Mouse (Mus musculus): Measurements from ENCODE around the gene Yars.

The Yars gene

DNA sequence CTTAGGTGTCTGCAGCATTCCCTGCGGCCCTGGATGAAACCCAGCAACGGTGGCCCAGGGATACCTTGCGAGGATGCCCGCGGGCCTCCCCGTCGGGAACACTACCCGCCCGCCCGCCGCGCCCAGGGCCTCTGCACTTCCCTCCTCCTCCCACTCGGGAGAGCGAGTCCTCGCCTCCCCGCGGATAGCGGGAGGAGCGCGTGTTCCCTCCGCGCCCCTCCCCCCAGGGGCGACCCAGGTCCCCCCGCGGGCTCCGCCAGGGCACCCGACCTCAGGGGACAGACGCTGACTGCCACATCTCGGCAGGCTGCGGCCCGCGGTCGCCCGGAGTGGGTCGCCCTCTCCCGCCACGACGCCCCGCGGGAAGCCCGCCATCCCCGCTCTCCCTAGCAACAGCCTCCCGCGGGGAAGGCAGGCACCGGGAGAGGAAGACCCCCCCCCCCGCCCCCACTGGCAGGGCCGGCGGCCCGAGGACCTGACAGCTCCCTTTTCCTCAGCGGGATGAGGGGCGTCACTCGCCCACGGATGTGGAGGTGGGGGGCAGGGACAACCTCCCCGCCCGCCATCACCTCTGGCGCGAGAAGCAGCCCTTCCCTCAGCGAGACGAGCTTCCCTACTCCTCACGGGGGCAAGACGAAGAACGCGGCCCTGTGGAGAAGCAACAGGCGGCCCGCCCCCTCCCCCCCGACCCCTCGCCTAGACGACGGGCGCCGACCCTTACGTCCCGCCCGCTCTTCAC is 588 bp upstream of the Yars start:
- peak; percentile 66 for DNase-seq (ENCODE audit: low read depth, low spot score)

DNA sequence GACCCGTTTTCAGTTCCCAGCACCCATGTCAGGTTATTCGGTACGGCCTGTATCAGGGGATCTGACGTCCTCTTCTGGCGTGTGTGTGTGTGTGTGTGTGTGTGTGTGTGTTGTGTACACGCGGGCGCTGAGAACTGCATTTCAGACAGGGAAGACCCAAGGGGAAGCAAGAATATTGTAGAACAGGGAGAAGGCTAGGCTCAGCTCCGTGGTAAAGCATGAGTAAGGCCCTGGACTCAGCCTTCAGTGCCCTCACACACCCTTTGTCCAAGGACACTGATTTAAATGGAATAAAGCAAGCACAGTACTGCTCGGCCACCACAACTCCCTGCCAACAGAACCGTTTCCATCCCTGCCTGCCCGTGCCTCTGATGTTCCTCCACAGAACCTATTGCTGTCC is 978 bp downstream of the Yars start:
- DNase-seq (ENCODE audit: low read depth, low spot score) = peak; percentile 35

DNA sequence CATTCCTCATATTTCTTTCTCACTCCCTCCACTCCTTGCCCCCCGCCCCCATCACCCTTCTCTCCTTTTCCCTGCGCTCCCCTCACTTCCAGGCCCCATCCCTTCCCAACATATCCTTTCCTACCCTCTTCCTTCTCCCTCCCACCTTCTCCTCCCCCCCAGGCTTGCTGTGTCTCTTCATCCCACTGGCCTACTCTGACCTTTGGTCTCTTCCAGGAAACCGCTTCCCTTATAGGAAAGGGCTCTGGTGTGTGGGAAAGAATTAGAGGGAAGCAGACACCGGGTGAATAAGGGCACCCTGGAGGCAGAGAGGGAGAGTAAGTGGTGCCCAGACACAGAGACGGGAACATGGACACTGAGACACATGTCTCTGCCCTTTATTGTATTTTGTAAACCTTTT is 2.1 kb downstream of the Yars start:
- no peak for DNase-seq (ENCODE audit: low read depth, low spot score)

DNA sequence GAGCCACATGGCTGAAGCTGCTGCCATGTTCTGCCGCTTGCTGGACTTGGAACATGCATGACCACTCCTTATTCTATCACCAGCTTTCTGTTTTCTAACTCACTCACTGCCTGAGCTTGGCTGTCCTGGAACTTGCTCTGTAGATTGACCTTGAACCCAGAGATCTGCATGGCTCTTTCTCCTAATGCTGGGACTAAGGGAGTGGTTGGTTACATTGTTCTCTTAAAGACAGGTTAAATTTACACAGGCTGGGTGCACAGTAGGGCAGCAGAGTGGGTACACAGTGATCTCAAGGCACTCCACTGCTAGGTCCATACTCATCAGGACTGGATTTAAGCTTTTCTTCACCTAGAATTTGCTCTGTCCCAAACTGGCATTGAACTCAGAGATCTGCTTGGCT is 4.7 kb downstream of the Yars start:
- DNase-seq (ENCODE audit: low read depth, low spot score) = no peak

DNA sequence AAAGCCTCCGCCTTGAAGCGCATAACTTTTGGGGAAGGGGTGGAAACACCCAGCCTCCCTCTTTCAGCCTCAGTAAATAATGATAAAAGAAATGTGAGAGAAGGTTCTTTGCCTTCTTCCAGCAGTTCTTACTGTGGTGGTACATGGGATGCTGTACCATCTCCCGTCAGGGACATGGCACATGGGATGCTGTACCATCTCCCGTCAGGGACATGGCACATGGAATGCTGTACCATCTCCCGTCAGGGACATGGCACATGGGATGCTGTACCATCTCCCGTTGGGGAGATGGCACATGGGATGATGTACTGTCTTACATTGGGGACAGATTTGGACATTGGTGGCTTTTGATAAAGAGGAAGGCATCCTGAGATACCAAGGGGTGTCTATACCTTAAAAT is 8.0 kb downstream of the Yars start:
- DNase-seq (ENCODE audit: low read depth, low spot score) = no peak

DNA sequence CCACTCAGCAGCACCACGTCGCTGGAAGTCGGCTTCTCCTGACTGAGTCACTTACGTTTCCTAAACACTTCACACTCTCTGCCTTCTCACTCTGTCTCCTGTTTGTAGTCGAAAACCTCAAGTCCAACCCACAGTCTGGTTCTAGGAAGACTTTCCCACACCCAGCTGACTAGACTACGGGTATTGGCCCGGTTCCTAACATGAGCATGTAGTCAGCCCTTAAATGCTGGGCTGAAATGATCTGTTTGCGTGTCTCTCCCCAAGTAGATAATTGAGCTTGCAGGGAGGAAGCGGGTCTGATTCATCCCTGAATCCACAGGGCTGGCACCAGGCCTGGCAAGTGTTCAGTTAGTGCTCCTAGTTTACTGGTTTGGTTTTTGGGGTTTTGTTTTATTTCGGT is 15.1 kb downstream of the Yars start:
- DNase-seq (ENCODE audit: low read depth, low spot score) = peak; percentile 89

DNA sequence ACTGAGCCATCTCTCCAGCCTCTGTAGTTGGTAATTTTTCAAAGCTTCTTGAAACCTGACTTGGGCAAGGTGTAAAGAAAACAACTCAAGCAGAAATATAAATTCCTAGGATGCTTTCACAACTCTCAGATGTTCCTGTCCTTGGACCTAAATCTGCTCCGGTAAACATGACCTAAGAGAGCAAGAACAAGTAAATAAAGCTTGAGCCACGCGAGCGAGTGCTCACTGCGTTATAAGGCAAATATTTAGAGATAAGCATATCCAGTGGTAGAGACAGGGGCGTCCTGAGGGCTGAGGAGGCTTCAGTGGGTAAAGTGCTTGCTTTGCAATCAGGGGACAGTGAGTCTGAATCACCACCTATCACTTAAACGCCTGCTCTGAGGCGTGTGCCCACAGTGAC is 17.2 kb downstream of the Yars start:
- DNase-seq (ENCODE audit: low read depth, low spot score) = no peak

DNA sequence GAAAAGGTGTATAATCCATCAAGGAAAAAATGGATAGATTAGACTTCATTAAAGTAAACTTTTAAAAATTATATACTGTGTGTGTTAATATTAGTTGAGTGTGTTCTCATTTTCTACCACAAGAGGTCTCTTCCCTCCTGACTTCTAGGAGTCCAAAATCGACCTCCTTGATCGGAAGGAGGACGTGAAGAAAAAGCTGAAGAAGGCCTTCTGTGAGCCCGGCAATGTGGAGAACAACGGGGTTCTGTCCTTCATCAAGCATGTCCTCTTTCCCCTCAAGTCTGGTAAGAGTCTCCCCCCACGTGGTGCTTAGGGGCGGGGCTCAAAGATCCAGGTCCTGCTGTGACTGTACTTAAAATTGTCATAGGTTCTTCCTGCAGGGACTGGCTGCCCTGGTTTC is 19.9 kb downstream of the Yars start:
- peak; percentile 53 for DNase-seq (ENCODE audit: low read depth, low spot score)

DNA sequence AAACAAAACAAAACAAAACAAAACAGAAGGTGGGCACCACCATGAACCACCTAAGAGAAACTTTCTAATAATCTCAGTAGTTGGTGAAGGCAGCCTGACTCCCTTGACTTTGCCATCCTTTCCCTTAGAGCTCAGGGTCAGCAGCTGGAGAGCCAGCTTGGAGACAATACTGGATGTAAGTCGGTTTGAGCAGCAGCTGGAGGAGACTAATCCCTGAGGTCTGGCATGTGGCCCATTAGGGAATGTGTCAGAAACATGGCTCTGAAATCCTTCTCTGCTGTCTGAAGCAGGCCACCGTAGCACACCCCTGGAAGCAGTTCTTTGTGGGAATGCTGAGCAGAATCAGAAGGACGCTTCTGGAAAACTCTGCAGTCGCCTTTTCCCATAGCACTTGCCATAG is 21.9 kb downstream of the Yars start:
- DNase-seq (ENCODE audit: low read depth, low spot score) = no peak

DNA sequence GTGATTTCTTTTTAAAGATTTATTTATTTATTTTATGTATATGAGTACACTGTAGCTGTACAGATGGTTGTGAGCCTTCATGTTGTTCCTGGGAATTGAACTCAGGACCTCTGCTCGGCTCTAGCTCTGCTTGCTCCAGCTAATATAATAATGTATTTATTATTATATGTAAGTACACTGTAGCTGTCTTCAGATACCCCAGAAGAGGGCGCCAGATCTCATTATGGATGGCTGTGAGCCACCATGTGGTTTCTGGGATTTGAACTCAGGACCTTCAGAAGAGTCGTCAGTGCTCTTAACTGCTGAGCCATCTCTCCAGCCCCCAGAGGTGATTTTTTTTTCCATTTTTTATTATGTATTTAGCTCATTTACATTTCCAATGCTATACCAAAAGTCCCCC is 22.9 kb downstream of the Yars start:
- DNase-seq (ENCODE audit: low read depth, low spot score) = peak; percentile 27

DNA sequence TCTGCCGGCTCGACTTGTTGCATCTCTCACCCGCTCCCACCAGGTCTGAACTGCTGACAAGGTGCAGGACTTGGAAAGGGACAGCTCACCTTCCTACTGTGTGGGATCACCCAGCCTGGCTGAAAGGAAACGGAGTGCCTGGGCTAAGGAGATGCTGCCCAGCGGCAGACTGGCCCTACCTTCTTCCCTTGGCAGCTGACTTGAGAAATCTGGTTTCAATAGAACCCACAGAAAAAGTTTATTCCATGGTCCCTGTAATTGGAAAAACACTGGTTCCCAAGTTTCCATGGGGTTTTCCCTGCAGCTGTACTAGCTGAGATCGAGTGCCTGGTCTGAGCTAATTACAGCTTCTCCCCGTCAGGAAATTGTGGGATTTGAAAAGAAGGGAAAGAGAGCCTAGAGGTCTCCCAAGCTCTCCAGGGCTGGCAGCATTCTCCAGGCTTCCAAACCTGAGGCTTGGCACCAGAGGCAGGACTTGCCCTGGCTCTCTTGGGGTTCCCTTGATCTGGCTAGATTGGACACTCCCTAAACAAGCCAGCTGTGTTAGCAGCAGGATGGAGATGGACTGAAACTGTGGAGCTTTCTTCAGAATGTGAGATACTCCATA is 29.1 kb downstream of the Yars start:
- no peak for DNase-seq (ENCODE audit: low read depth, low spot score)

DNA sequence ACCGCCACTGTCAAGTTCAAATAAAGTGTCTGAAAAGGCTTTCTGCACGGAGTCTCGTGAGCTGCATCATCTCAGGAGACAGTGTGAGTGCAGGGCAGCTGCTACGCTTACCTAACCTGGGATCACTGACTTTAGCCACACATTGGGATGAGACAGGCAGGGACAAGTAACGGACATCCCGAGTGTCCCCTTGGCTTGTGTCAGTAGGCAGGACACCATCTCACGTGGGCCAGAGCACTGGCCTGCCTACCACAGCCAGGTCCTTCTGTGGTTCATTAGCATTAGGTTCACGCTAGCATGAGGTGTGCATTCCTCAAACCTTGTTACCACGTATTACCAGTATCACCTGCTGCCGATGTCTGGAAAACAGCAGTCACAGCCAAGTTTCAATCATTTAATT is 29.6 kb downstream of the Yars start:
- no peak for DNase-seq (ENCODE audit: low read depth, low spot score)

DNA sequence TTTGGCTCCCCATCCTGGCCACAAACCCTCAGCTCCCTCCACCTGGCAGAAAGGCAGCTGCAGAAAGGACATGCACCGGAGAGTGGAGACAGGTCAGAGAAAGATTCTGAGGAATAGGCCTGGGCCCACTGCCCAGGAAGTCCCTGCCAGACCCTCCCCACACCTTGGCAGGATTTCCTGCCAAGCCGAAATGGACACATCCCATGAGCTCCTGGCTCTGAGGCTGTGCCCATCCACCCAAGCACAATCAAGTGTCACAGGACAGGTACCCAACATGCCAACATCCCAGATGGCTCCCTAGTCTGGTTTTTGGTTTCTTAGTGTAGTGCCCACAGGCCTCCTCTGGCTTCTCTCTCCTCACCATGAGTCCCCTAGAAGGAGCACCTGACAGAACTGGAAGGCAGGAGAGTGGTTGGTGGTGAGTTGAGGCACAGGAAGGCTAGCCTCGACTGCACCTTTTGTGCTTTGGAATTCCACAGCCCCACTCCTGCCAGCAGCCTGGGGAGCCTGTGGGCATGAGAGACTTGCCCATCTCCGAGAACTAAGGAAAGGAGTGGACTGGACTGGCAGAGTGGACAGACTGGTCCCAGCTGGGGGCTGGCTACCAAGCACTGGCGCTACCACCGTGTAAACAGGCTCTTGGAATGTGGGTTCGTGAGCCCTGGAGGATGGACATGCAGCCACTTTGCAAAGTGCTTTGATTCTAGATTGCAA is 31.0 kb downstream of the Yars start:
- DNase-seq (ENCODE audit: low read depth, low spot score) = peak; percentile 86

DNA sequence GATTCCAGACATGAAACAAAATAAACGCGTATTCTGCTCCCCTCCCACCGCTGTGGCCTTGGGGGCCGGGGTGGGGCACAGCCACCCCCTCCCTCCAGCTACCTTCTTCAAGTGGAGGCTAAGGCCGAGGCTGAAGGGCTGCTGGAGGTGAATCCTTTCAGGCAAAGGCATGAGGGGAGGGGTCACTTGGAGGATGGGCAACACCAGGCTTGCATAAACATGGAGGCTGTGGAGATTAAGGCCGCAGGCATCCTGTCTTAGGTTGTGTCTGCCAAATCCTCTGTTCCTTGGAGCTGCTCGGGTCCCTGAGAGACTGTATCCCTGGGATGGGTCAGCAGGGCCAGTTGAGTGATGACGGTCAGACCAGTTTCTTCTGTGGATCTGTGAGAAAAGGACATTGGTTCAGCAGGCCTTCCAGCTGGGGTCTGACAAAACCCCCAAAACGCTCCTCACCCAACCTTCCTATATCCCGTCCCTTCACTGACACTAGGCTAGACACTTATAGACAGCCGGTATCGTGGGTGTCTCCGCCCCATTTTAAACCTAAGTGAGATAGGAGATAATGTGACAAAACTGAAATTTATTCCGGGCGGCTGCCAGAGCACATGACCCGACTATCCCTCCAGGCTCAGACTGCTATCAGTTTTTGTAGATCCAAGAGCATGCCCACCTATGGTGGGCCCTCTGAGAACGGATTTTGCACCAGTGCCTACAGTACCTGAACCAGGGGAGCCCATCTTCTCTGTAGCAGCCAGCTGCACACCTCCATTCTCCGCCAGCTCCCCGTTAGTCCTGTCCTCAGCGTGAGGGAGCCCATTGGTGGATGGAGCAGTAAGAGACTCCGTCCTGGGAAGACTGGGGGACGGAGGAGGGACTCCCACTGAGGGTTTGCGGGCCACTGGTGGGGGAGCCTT is 31.8 kb downstream of the Yars start:
- DNase-seq (ENCODE audit: low read depth, low spot score) = no peak

DNA sequence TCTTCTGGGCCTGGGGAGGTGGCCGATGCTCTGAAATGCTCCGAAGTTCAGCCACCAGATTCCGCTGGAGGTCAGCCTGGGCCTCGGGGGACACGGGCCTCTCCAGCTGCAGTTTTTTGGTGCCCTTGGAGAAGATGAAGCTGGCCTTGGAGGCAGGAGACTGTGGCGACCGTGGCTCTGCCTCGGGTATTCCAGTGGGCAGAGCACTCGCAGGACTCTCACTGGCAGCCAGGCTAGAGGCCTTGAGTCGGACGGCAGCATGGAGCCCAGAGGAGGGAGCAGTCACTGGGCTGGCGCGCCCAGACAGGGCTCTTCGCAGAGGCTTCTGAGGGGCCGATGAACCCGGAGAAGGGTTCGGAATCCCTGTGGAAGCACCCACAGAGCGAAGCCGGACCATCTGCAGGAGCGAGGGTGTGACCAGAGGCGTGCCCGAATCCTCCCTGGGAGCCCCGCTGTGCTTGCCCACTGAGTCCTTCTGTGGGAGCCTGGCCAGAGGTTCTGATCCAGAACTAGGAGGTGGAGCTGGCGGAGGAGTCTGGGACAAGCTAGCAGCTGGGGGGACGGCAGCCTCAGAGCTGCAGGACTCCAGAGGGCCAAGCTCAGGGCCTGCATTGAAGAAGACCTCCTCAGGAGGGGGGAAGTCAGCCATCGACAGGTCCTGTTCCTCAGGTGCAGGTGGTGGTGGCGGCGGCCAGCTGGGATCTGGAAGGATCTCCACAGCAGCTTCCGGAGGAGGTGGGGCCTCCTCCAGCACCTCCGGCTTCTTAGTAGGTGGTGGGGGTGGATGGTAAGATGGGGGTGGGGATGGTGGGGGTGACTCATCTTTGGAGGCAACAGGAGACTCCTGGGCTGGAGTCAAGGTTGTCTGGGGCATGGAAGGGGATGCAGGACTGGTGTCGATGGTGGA is 32.7 kb downstream of the Yars start:
- DNase-seq (ENCODE audit: low read depth, low spot score) = no peak

DNA sequence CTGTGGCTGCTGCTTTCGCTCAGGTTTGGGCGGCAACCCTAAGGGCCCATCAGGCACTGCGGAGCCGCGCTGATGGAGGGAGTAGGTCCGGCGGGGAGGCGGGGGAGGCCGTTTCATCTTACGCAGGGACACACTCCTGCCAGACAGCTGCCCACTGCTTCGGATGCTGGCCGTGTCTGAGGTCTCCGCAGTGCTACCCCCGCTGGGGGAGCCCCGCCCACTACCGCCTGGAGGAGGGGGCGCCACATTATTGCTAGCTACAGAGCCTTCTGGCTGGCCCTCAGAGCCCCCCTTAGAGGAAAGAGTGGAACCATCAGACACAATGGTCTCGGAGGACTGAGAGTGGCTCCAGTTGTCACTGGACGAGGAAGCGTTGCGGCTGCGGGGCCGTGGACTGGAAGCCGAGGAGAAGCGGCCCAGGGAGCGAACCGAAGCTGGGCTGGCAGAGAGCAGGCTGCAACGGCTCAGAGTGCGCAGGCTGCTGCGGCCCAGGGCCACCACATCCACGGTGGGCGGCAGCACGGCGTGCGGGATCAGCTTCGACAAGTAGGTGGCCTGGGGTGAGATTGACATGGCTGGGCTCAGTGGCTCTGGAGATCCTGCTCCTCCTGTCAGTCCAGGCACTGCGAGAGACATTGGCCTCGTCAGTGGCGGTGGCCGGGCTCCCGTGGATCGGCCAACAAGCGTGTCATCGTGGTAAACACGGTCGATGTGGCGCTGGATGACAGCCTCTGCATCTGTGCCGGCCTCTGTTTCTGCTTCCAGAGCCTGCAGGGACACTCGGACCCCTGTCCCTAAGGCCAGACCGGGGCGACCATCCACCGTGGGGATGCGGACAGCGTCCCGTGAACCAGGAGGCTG is 34.1 kb downstream of the Yars start:
- no peak for DNase-seq (ENCODE audit: low read depth, low spot score)

DNA sequence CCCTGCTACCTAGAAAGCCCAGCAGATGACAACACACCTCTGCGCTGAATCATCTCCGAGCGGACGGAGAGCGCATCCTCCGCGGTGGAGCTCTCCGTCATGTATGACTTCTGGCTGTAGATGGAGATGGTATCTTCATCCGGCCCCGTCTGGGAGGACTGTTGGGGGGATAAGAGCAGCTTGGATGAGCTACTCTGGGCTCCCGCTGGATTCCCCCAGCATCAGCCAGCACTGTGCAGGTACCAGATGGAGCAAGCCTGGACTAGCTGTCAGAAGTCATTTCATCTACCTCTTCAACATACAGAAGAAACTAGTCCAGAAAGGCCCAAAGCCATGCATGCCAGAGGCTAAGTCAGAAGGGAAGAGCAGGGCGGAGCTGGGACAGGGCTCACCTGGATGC is 35.8 kb downstream of the Yars start:
- peak; percentile 69 for DNase-seq (ENCODE audit: low read depth, low spot score)

DNA sequence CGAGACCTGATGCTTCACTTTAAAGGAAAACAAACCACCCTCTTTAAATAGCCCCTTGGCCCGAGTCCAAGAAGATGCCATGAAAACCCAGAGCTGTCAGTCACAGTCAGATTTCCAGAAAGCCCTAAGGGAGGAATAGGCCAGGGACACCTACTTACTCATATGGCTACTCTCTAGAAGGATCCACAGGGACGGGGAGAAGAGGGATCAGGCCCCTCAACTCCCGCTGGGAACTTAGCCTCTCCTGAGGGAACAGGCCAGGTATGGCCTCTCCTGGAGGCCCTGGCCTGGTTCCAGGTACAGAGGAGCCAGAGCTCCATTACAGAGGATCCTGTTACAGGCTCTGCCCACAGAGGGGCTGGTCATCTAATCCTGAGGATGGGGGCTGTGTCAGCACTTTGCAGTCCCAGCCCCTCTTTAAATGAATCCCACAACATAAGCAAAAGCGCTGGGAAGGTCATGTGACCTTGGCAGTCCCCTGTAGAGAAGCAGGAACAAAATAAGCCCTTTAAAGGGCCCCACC is 36.9 kb downstream of the Yars start:
- no peak for DNase-seq (ENCODE audit: low read depth, low spot score)

DNA sequence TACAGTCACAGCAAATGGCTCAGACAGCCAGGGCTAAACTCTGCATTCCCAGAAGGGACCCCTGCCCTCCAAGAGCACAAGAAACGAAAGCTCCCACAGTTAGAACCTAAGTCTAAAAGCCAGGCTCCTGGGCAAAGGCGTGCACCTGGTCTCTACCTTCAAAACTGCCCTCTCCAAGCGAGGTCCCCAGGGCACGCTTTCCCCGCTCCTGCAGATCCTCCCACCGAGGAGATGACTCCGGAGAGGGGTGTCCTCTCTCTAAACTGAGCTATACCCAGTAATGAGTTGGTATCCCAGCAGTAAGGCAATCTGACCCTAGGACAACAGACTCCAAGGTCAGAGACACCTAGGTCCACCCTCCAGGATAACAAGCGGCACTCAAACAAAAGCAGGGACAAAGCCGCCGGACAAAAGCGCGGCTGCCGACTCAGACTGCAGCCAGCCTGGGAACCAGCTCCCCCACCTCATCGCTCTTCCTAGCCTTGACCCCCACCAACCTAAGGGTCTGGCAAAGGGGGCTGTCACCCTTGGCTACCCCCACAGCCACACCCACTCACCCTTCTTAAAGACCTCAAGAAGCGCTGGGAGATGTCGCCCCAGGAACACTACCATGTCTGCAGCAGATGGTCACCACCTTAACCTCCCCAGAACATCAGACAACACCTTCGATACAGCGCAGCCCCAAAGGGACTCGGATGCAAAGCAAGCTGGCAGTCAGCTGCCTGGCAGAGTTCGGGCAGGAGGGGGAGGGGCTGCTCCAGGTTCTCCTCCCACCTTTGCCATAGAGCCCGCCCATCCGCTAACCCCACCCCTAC is 37.8 kb downstream of the Yars start:
- peak; percentile 57 for DNase-seq (ENCODE audit: low read depth, low spot score)
